Mouse (Mus musculus) ES-Bruce4 (cell line): ENCODE measurements around the gene Clstn3. TPM values are rescaled to one million over a fixed set of nuclear protein-coding genes. Genes with fewer than 3 reads are reported as not detected.

Experiments
- H3K27ac ChIP-seq: 2 replicates; pipeline ENCODE4 v1.5.1; 2012; ENCODE audit warnings: low read length, inconsistent platforms; ENCODE audit not compliant: insufficient read depth
- H3K27me3 ChIP-seq: 2 replicates; pipeline ENCODE4 v1.6.1; 2012; ENCODE audit warnings: mild to moderate bottlenecking, low read length, inconsistent platforms; ENCODE audit not compliant: control insufficient read depth, poor library complexity, insufficient read depth, severe bottlenecking
- H3K36me3 ChIP-seq: 2 replicates; pipeline ENCODE4 v1.6.1; 2012; ENCODE audit warnings: inconsistent platforms, mild to moderate bottlenecking, low read length, moderate library complexity; ENCODE audit not compliant: control insufficient read depth, poor library complexity, insufficient read depth, severe bottlenecking
- H3K4me1 ChIP-seq: one replicate; pipeline ENCODE4 v1.8.1; 2011; ENCODE audit warnings: low read length; ENCODE audit not compliant: control insufficient read depth, insufficient read depth
- H3K4me3 ChIP-seq: 2 replicates; pipeline ENCODE4 v1.5.1; 2011; ENCODE audit warnings: low read depth, mild to moderate bottlenecking, low read length
- H3K9ac ChIP-seq: 2 replicates; pipeline ENCODE4 v1.6.1; 2012; ENCODE audit warnings: low read depth, mild to moderate bottlenecking, inconsistent platforms; ENCODE audit not compliant: poor library complexity, severe bottlenecking
- H3K9me3 ChIP-seq: replicated peaks from 2 replicates; pipeline ENCODE4 v1.6.1; 2012; ENCODE audit warnings: mild to moderate bottlenecking, low read length, inconsistent platforms; ENCODE audit not compliant: control insufficient read depth, poor library complexity, insufficient read depth, severe bottlenecking
- CTCF ChIP-seq: IDR thresholded peaks from one replicate; pipeline ENCODE4 v1.8.1; 2011; ENCODE audit warnings: low read depth, low read length
- EP300 ChIP-seq: IDR thresholded peaks from 2 replicates; pipeline ENCODE4 v1.6.1; 2011; ENCODE audit warnings: low read depth, low read length; ENCODE audit not compliant: insufficient read depth
- POLR2A ChIP-seq: IDR thresholded peaks from one replicate; pipeline ENCODE4 v1.8.1; 2011; ENCODE audit warnings: low read length; ENCODE audit not compliant: insufficient read depth
- polyA plus RNA-seq: library from polyadenylated mRNA; stranded (reverse); fragments of >200 nt; gene quantifications from 2 replicates; pipeline ENCODE4 v1.2.4, GENCODE M21; 2011; ENCODE audit warnings: low read depth; ENCODE audit not compliant: missing spikeins, insufficient read depth, insufficient read length

The Clstn3 gene
- polyA plus RNA-seq, 1 experiment, result 17.1 TPM

DNA sequence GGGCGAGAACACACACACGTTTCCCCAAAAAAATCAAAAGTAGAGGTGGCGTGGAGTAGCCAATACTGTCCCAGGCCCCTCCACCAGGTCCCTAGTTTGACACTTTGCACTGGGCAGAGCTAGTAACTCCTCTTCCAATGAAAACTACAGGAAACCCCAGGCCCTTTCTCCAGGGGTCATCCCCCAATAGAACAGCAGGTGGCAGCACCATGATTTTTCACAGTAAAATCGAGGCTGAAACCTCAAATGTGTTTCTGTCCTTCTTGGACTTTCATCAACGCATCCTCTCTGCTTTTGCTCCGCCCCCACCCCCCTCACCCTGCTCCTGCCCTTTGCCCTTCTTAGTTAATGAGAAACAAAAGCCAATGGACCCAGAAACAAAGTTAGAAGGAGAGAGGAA, 17.0 kb upstream of the Clstn3 start:
- TF ChIP-seq POLR2A, result no peak
- no peak for TF ChIP-seq EP300
- peak; percentile 25 for TF ChIP-seq CTCF
- H3K36me3 ChIP-seq, result 0 out of 2 replicates have a peak, but pooled peaks cover 1% of the 10 kb centered on the region
- H3K9ac ChIP-seq, result peak overlapping the region; percentile 11; the same call in 1 of the 2 replicates
- H3K4me1 ChIP-seq, result no peaks in the 10 kb centered on the region
- H3K27me3 ChIP-seq, result no peaks in the 10 kb centered on the region
- no peak overlapping the region for H3K4me3 ChIP-seq
- H3K27ac ChIP-seq, result no peak overlapping the region
- no peaks in the 10 kb centered on the region for H3K9me3 ChIP-seq

DNA sequence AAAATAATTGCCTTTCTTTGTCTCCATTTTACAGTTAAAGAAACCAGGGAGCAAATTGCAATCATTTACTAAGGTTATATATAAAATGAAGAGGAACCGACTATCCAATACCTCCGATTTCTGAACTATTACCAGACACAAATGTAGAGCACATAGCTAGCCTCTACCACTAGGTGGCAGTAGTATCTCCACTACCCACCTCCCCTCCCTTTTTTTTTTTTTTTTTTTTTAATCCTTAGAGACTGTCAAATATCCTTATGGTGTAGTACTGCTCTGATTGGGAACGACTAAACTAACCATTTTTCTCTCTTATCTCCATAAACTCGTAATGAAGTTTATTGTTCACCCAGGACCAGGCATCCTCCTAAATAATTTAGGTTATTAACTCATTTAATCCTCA, 15.7 kb upstream of the Clstn3 start:
- Histone ChIP-seq H3K9ac (no peak overlapping the region), H3K4me1 (no peaks in the 10 kb centered on the region), H3K4me3 (no peak overlapping the region), H3K27me3 (no peaks in the 10 kb centered on the region), H3K36me3 (peaks cover 6% of the 10 kb centered on the region; the same call in 1 of the 2 replicates), H3K27ac (no peak overlapping the region), H3K9me3 (no peaks in the 10 kb centered on the region)
- TF ChIP-seq POLR2A, result no peak
- no peak for TF ChIP-seq EP300
- no peak for TF ChIP-seq CTCF

DNA sequence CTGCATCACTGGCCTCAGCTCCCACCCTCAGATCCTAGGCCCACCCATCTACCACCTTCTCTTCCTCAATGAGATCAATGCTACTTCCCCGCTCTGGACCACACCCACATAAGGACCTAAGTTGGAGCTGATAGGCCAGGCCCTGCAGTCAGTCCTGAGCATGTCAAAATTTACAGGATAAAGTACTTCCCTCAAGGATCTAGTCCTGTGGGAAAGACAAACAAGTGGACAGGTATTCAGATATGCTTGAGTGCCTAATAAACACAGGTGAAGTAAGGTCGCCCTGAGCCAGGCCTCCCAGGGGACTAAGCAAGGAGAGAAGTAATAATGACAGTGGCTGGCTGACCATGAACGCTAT, 15.0 kb upstream of the Clstn3 start:
- H3K27ac ChIP-seq, result no peak overlapping the region
- no peaks in the 10 kb centered on the region for H3K9me3 ChIP-seq
- TF ChIP-seq POLR2A, result no peak
- no peak for TF ChIP-seq EP300
- TF ChIP-seq CTCF, result no peak

DNA sequence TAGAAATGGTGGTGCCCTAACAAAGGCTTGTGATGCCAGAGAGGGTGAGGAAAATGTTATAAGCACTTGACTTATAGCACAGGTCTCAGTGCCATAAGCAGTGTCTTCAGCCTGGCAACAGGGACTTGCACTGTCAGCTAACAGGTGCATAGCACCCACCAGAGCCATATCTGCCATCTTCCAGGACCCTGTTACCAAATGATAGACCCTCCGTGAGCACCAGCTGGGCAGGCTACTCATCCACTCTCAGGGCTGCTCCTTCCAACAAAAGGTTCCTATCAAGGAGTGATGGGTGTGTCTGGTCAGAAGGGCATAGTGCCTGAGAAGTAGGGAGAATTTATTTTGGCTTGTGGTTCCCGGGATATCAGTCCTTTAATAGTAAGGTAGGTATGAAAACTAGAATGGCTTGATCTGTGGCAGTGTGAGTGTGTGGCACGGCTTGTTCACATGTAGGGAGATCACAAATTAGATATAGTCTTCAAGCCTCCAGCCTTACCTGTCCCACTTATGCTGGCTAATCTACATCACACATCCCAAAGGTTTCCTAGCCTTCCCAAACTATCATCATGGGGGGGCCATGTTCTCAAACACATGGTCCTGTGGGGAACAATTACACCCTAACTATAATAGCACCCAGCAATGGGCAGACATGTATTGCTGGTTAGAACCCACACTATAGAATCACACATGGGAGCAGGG, 14.4 kb upstream of the Clstn3 start:
- Histone ChIP-seq H3K27me3 (no peaks in the 10 kb centered on the region), H3K9me3 (no peaks in the 10 kb centered on the region), H3K4me3 (no peak overlapping the region), H3K9ac (peak overlapping the region; percentile 92; the same call in 1 of the 2 replicates), H3K36me3 (peaks cover 6% of the 10 kb centered on the region; the same call in 1 of the 2 replicates), H3K27ac (peak overlapping the region; percentile 71), H3K4me1 (no peaks in the 10 kb centered on the region)
- no peak for TF ChIP-seq POLR2A
- TF ChIP-seq EP300, result no peak
- no peak for TF ChIP-seq CTCF

More for the DNA sequence above, 15.0 kb upstream of the Clstn3 start:
- no peaks in the 10 kb centered on the region for H3K27me3 ChIP-seq
- no peaks in the 10 kb centered on the region for H3K4me1 ChIP-seq
- H3K36me3 ChIP-seq, result peaks cover 6% of the 10 kb centered on the region; the same call in 1 of the 2 replicates
- H3K4me3 ChIP-seq, result no peak overlapping the region
- peak overlapping the region; percentile 92; the same call in 1 of the 2 replicates for H3K9ac ChIP-seq

DNA sequence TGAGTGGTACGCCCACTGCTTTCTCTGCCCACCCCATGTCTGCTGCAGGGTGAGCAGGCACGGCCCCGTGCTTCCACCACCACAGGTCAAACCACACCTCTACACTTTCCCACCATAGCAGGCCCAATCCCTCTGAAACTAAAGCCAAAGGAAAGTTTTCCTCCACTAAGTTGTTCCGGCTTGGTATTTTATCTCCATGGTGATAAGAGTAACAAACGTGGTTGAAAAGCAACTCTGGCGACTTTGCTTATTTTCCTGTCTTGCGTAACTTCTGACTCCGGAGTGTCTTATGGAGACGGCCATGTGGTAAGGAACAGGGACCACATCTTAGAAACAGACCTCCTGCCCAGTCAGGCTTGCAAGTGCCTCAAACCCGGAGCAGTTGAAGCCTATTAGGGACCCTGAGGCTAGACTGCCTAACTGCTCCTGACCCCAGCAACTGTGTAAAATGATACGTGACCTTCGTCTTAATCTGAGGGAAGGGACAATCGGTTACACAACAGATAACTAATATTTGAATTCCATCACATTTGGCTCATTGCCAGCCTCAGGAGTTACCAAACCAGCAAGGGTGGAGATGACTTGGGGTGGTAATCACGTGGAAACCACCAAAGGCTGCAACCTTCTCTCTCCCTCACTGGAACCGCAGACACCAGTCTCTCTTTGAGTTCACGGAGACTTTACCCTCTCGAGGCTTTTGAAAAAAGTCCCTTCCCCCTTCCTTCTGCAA, 13.5 kb upstream of the Clstn3 start:
- H3K27me3 ChIP-seq, result no peaks in the 10 kb centered on the region
- H3K9me3 ChIP-seq, result no peaks in the 10 kb centered on the region
- H3K9ac ChIP-seq, result peak overlapping the region; percentile 92
- TF ChIP-seq EP300 (0 out of 2 replicates have a peak, but pooled peaks have one; percentile 5), CTCF (no peak)
- H3K27ac ChIP-seq, result peak overlapping the region; percentile 71
- H3K4me3 ChIP-seq, result no peak overlapping the region
- H3K36me3 ChIP-seq, result peaks cover 6% of the 10 kb centered on the region; the same call in 1 of the 2 replicates
- H3K4me1 ChIP-seq, result peaks cover 2% of the 10 kb centered on the region

DNA sequence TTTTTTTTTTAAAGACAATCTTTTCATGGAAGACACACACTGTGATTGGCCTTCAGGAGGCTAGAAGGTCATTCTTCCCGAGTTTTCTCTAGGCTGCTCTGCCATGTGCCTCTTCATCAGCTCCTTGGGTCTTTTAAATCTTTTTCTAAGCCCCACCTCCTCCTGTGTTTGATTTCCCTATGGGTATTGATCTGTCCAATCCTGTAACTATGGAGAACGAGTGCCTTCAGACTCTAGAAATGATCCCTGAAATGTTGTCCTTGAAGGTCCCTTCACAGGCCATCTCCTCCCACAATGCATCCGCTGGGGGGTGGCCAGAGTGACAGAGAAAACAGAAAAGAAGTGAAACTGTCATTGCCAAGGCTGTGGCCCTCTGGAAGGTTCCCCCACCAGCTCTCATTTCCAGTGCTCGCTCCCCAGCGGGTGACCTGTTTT, 12.6 kb upstream of the Clstn3 start:
- Histone ChIP-seq H3K4me3 (no peak overlapping the region), H3K36me3 (peaks cover 6% of the 10 kb centered on the region; the same call in 1 of the 2 replicates), H3K4me1 (peaks cover 2% of the 10 kb centered on the region), H3K27me3 (no peaks in the 10 kb centered on the region), H3K9me3 (no peaks in the 10 kb centered on the region), H3K27ac (peak overlapping the region; percentile 71), H3K9ac (peak overlapping the region; percentile 92)
- TF ChIP-seq EP300, result no peak
- no peak for TF ChIP-seq POLR2A
- TF ChIP-seq CTCF, result no peak
